Mouse (Mus musculus): ENCODE results near the gene Qpct. TPM values are rescaled to one million over a fixed set of nuclear protein-coding genes. Genes with fewer than 3 reads are reported as not detected.

Gene Qpct
- polyA plus RNA-seq, 1 experiment, result 1.1 TPM

DNA sequence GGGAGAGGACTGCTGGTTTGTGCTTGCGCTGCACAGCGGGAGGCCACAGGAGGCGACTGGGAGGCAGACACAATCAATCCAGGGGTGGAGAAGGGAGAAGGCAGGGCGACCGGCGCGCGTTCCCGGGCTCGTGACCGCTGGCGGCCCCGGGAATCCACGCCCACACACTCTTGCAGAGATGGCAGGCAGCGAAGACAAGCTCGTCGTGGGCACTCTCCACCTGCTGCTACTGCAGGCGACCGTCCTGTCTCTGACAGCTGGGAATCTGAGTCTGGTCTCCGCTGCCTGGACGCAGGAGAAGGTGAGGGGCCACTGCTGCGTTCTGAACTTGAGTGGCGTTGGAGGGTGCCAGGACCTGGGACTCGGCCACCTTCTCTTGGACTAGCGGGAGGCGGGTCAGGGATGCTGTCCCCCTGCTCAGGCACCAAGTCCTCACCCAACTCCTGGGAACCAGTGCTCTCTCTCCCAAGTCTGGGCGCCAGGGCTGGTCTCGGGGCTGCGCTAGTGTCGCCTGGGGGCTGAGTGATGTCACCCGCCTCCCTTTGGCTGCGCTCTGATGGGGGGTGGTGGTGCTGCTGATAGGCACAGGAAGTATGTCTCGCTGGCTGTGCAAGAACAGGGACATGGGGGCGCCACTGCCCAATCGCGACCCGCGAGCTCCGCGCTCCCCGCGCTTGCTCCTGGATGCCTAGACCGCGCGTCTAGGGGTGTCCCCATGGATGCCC, 544 bp downstream of the Qpct start:
- H3K27me3 ChIP-seq (ENCODE audit: control insufficient read depth, insufficient read depth, insufficient read length), result no peaks in the 10 kb centered on the region
- peak overlapping the region; percentile 60 for H3K4me2 ChIP-seq (ENCODE audit: low read depth)
- no peaks in the 10 kb centered on the region for H3K79me2 ChIP-seq (ENCODE audit: control insufficient read depth, insufficient read depth)
- peak overlapping the region; percentile 8 for H3K4me3 ChIP-seq
- H3ac ChIP-seq (ENCODE audit: control insufficient read depth, insufficient read length), result no peak overlapping the region
- H3K36me3 ChIP-seq (ENCODE audit: control insufficient read depth, insufficient read depth), result no peaks in the 10 kb centered on the region
- TF ChIP-seq POLR2A (IDR thresholded peaks at IDR 0.05; ENCODE audit: insufficient read length, low read depth) (no peak), MYOG (IDR thresholded peaks at IDR 0.05; ENCODE audit: control insufficient read depth in 1 of 3, insufficient read depth in 1 of 3, insufficient read length in 2 of 3, low read depth in 2 of 3) (peak; percentile 10 to 94 (median 83)), MYOD1 (IDR thresholded peaks at IDR 0.05; ENCODE audit: control insufficient read depth in 1 of 3, insufficient read length in 2 of 3, low read depth in 2 of 3) (peak in 2 of 3 experiments; percentile 80 to 90), TCF12 (IDR thresholded peaks at IDR 0.05; ENCODE audit: insufficient read depth, poor library complexity, severe bottlenecking) (peak; percentile 5), POLR2AphosphoS2 (IDR thresholded peaks at IDR 0.05; ENCODE audit: insufficient read length, low read depth) (no peak), TCF3 (IDR thresholded peaks at IDR 0.05; ENCODE audit: insufficient read length, low read depth) (peak; percentile 46)

DNA sequence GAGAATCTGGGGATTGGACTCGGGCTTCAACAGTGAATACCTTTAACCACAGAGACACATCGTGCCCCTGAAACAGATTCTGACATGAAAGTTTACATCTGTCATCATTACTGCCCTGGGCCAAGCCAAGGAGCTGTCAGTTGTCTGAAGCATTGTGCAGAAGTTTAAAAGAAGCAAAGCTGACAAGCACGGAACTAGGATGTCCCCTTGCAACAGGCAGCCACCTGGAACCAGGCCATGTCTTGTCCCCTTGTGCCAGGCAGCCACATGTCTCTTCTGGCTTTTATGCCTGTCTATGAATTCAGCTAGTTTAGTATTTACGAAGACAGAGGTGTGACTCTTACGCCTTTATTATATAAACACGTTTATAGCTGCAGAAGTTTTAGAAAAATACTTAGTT, 6.6 kb downstream of the Qpct start:
- no peaks in the 10 kb centered on the region for H3K79me2 ChIP-seq (ENCODE audit: control insufficient read depth, insufficient read depth)
- no peak overlapping the region for H3ac ChIP-seq (ENCODE audit: control insufficient read depth, insufficient read length)
- TF ChIP-seq MYOD1 (IDR thresholded peaks at IDR 0.05; ENCODE audit: control insufficient read depth in 1 of 3, insufficient read length in 2 of 3, low read depth in 2 of 3), result no peak
- TF ChIP-seq TCF12 (IDR thresholded peaks at IDR 0.05; ENCODE audit: insufficient read depth, poor library complexity, severe bottlenecking), result no peak
- no peak for TF ChIP-seq POLR2AphosphoS2 (IDR thresholded peaks at IDR 0.05; ENCODE audit: insufficient read length, low read depth)
- TF ChIP-seq TCF3 (IDR thresholded peaks at IDR 0.05; ENCODE audit: insufficient read length, low read depth), result no peak
- no peak for TF ChIP-seq POLR2A (IDR thresholded peaks at IDR 0.05; ENCODE audit: insufficient read length, low read depth)
- no peak for TF ChIP-seq MYOG (IDR thresholded peaks at IDR 0.05; ENCODE audit: control insufficient read depth in 1 of 3, insufficient read depth in 1 of 3, insufficient read length in 2 of 3, low read depth in 2 of 3)

DNA sequence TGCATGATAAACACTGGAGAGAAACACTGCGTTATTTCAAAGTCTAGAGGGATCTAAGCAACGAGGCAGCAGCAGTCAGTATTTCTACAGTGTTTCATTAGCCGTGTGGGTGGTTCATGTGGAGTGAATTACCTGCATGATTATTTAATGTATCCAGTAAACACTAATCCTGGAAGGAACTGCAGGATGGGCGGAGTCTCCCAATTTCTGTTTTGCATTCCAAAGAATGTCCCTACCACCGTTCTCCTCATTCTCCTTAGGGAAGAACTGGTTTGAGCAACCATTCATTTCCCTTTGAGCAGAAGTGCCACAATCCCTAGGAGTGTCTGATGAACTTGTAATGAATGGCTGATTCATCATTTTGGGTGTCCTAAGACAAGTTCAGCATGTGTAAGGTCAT, 8.5 kb downstream of the Qpct start:
- no peak for TF ChIP-seq USF1 (IDR thresholded peaks at IDR 0.05; ENCODE audit: low read depth)
- no peak for TF ChIP-seq REST (IDR thresholded peaks at IDR 0.05; ENCODE audit: insufficient read depth, insufficient read length)
- no peak for TF ChIP-seq POLR2A (IDR thresholded peaks at IDR 0.05; ENCODE audit: insufficient read length, low read depth)
- TF ChIP-seq MYOG (IDR thresholded peaks at IDR 0.05; ENCODE audit: control insufficient read depth in 1 of 3, insufficient read depth in 1 of 3, insufficient read length in 2 of 3, low read depth in 2 of 3), result no peak
- TF ChIP-seq TCF3 (IDR thresholded peaks at IDR 0.05; ENCODE audit: insufficient read length, low read depth), result no peak
- no peak for TF ChIP-seq CEBPB (IDR thresholded peaks at IDR 0.05; ENCODE audit: insufficient read depth, poor library complexity, severe bottlenecking)
- H3K36me3 ChIP-seq (ENCODE audit: control insufficient read depth, insufficient read depth), result no peaks in the 10 kb centered on the region
- no peaks in the 10 kb centered on the region for H3K27me3 ChIP-seq (ENCODE audit: control insufficient read depth, insufficient read depth, insufficient read length)

More for the DNA sequence above, 6.6 kb downstream of the Qpct start:
- H3K27me3 ChIP-seq (ENCODE audit: control insufficient read depth, insufficient read depth, insufficient read length), result no peaks in the 10 kb centered on the region
- H3K36me3 ChIP-seq (ENCODE audit: control insufficient read depth, insufficient read depth), result no peaks in the 10 kb centered on the region
- no peak overlapping the region for H3K4me3 ChIP-seq
- H3K4me2 ChIP-seq (ENCODE audit: low read depth), result no peak overlapping the region

DNA sequence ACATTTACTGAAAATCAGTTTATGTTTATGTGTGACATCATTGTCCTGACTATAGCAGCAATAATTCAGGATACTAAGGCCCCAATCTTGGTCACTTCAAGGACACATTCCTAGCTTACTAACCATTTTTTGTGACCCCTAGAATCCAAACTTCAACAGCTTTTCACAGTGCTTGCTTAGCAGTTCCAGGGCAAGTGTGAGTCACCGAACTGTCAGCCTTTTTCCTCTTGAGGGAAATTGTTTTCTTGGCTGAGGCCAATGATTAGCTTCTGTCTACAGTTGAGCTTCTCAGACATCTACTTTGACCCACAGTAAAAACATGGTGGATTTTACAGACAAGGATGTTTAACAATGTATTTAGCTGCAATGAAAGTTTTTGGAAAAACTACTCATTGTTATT, 12.5 kb downstream of the Qpct start:
- Histone ChIP-seq H3K4me3 (no peak overlapping the region), H3K79me2 (ENCODE audit: control insufficient read depth, insufficient read depth) (no peaks in the 10 kb centered on the region), H3ac (ENCODE audit: control insufficient read depth, insufficient read length) (no peak overlapping the region), H3K4me2 (ENCODE audit: low read depth) (no peak overlapping the region), H3K27me3 (ENCODE audit: control insufficient read depth, insufficient read depth, insufficient read length) (no peaks in the 10 kb centered on the region), H3K36me3 (ENCODE audit: control insufficient read depth, insufficient read depth) (no peaks in the 10 kb centered on the region)
- TF ChIP-seq CEBPB (IDR thresholded peaks at IDR 0.05; ENCODE audit: insufficient read depth, poor library complexity, severe bottlenecking), result no peak
- TF ChIP-seq TCF3 (IDR thresholded peaks at IDR 0.05; ENCODE audit: insufficient read length, low read depth), result no peak
- no peak for TF ChIP-seq REST (IDR thresholded peaks at IDR 0.05; ENCODE audit: insufficient read depth, insufficient read length)

More for the DNA sequence above, 8.5 kb downstream of the Qpct start:
- Histone ChIP-seq H3K4me3 (no peak overlapping the region), H3ac (ENCODE audit: control insufficient read depth, insufficient read length) (no peak overlapping the region), H3K4me2 (ENCODE audit: low read depth) (no peak overlapping the region), H3K79me2 (ENCODE audit: control insufficient read depth, insufficient read depth) (no peaks in the 10 kb centered on the region)

GRCm38 (mm10) chr17:79068581-79068980, 16.9 kb downstream of the Qpct start:
- Histone ChIP-seq H3K27me3 (ENCODE audit: control insufficient read depth, insufficient read depth, insufficient read length) (no peaks in the 10 kb centered on the region), H3K4me2 (ENCODE audit: low read depth) (no peak overlapping the region), H3ac (ENCODE audit: control insufficient read depth, insufficient read length) (no peak overlapping the region), H3K36me3 (ENCODE audit: control insufficient read depth, insufficient read depth) (no peaks in the 10 kb centered on the region), H3K79me2 (ENCODE audit: control insufficient read depth, insufficient read depth) (no peaks in the 10 kb centered on the region), H3K4me3 (no peak overlapping the region)
- TF ChIP-seq E2F4 (IDR thresholded peaks at IDR 0.05; ENCODE audit: insufficient read depth) (no peak), MYOG (IDR thresholded peaks at IDR 0.05; ENCODE audit: control insufficient read depth in 1 of 3, insufficient read depth in 1 of 3, insufficient read length in 2 of 3, low read depth in 2 of 3) (no peak), SRF (IDR thresholded peaks at IDR 0.05; ENCODE audit: control insufficient read depth, insufficient read length, low read depth) (no peak), CEBPB (IDR thresholded peaks at IDR 0.05; ENCODE audit: insufficient read depth, poor library complexity, severe bottlenecking) (no peak)
